Mouse (Mus musculus) stomach, postnatal 0 days (tissue): ENCODE measurements at regions not wholly inside any gene's neighbourhood (a gene's known extent, or its start where the extent isn't known, plus 50 kb on each side); places are given as distances from the start of the nearest gene placed in this dataset.

Source experiments
- CTCF ChIP-seq: IDR thresholded peaks from 2 replicates; pipeline ENCODE4 v1.5.1; 2016; ENCODE audit warnings: antibody characterized with exemption, low read depth, mild to moderate bottlenecking, moderate library complexity
- EP300 ChIP-seq: optimal IDR thresholded peaks from 2 replicates; pipeline ENCODE3; 2016; ENCODE audit warnings: antibody characterized with exemption

GRCm38 (mm10) chr7:70822310-70822821 lies 455.8 kb upstream of the Nr2f2 start:
- no peak for TF ChIP-seq CTCF
- no peak for TF ChIP-seq EP300
